Mouse (Mus musculus): ENCODE results near the gene Prap1.

DNA sequence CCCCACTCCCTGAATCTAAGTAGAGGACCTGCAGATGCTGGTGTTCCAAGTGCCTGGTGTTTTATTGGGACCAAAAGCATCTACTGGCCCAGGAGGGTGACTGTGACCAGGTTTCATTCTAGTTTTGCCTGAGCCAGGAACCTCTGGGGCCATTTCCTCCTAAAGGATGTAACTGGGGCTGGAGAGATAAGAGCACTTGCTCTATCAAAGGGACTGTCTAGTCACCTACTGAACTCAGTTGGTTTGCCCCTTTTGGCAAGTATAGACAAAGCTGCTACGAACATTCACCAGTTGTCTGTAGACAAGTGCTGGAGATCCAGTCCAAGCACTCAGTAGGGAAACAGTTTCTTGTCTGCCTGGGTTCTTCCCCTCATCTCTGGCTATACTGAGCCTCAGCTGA lies 5.3 kb downstream of the Prap1 start:
- TF ChIP-seq CTCF (IDR thresholded peaks at IDR 0.05; ENCODE audit: low read depth) (no peak), EP300 (IDR thresholded peaks at IDR 0.05; ENCODE audit: low read depth) (no peak)
